In the genomic region with DNA sequence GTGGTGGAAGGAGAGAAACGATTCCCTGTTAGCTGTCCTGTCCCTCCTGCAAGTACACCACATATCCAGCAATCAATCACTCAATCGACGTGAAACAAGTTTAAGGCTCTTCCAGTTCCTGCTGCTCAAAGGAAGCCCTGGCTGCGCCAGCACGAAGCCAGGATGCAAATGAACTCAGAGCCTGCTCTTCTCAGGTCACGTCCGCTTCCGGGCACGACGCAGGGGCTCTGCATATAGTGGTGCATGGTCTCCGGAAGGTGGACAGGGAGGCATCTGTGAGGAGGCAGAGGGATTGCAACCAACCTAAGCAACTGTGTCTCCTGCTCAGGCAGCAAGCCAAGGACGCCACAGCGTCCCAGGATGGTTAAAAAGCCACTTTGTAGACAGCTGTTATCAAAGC, we compare ENCODE assay signal across 10 mouse cellular contexts.
DNase-seq lines count a peak whose midpoint lies in the region; ATAC-seq lines count a peak whose summit lies in the region.
"Had no signal": no experiment of that assay in that cellular context is flagged by ENCODE, and none has a peak within 500 bp of the region (broad histone marks: within the 10 kb centered on the region; RNA-seq: fewer than 3 reads in every experiment).

No protein-coding gene starts in this region.

- WGBS in limb, embryonic 10.5 days = under 1% methylated on average over 13 of the region's 13 CpGs
- WGBS in stomach, embryonic 16.5 days = 19% methylated on average over 13 of the region's 13 CpGs

- peak; percentile 70 for DNase-seq in embryo, embryonic 10 days (ENCODE audit: low spot score)
- DNase-seq in embryo, embryonic 9.5 days (ENCODE audit: extremely low spot score) = no peak
- DNase-seq in thymus, postnatal 14 days = peak; percentile 12
- no peak for DNase-seq in thymus, postnatal 10 days (ENCODE audit: low spot score in 2 of 2)
- DNase-seq in limb, embryonic 10.5 days (ENCODE audit: low spot score) = peak; percentile 64
- DNase-seq in kidney, postnatal 4 days = no peak
- no peak for DNase-seq in adrenal gland, adult 2 months
- DNase-seq: kidney, postnatal 36 days; liver had no signal

- 0 out of 2 replicates have a peak overlapping the region, but pooled peaks have one; percentile 13 for H3K9ac ChIP-seq in stomach, embryonic 16.5 days (ENCODE audit: low read length)

- ATAC-seq in stomach, embryonic 16.5 days (ENCODE audit: insufficient read depth, low FRiP score) = no peak

- peaks cover 99% of the 10 kb centered on the region for H3K27me3 ChIP-seq in limb, embryonic 10.5 days (ENCODE audit: low read depth, poor library complexity, severe bottlenecking)
- peaks cover 15% of the 10 kb centered on the region for H3K27me3 ChIP-seq in stomach, embryonic 16.5 days (ENCODE audit: control insufficient read depth, insufficient read depth, low read length)

- H3K4me3 ChIP-seq in limb, embryonic 10.5 days = peak overlapping the region; percentile 29
- H3K4me3 ChIP-seq in stomach, embryonic 16.5 days (replicated peaks; ENCODE audit: low read length) = no peak overlapping the region

- H3K27ac ChIP-seq in limb, embryonic 10.5 days = no peak overlapping the region
- H3K27ac ChIP-seq in stomach, embryonic 16.5 days (ENCODE audit: low read length) = no peak overlapping the region

- H3K36me3 ChIP-seq in limb, embryonic 10.5 days = no peaks in the 10 kb centered on the region
- H3K36me3 ChIP-seq in stomach, embryonic 16.5 days (ENCODE audit: control insufficient read depth, insufficient read depth, low read length) = no peaks in the 10 kb centered on the region

- H3K9me3 ChIP-seq in limb, embryonic 10.5 days (replicated peaks) = no peaks in the 10 kb centered on the region
- no peaks in the 10 kb centered on the region for H3K9me3 ChIP-seq in stomach, embryonic 16.5 days (replicated peaks; ENCODE audit: control insufficient read depth, low read length)

- peaks cover 35% of the 10 kb centered on the region for H3K4me1 ChIP-seq in limb, embryonic 10.5 days
- peaks cover 28% of the 10 kb centered on the region for H3K4me1 ChIP-seq in stomach, embryonic 16.5 days (ENCODE audit: control insufficient read depth, insufficient read depth, low read length)

- H3K4me2 ChIP-seq in stomach, embryonic 16.5 days (ENCODE audit: low read depth, low read length) = no peak overlapping the region

Comparison
In these comparisons a context has a peak if more than half of its experiments do, and no peak if none do; other contexts are left out.
1. DNase-seq: peak in embryo, embryonic 10 days (single experiment), thymus, postnatal 14 days (single experiment) and limb, embryonic 10.5 days (single experiment); none in embryo, embryonic 9.5 days (single experiment), thymus, postnatal 10 days (0 of 2), kidney, postnatal 4 days (0 of 2) and adrenal gland, adult 2 months (single experiment).